Mouse (Mus musculus) duodenum, adult 2 months (tissue): ENCODE data around the gene Chaf1a. TPM values are rescaled to one million over a fixed set of nuclear protein-coding genes. Genes with fewer than 3 reads are reported as not detected.

Source experiments
- polyA plus RNA-seq: library from polyadenylated mRNA; depleted of rRNA; stranded (reverse); fragments of >200 nt; gene quantifications from 2 replicates; pipeline ENCODE4 v1.2.3, GENCODE M21; 2012; ENCODE audit warnings: low replicate concordance; rRNA removed

Chaf1a gene
- 2.9 and 3.3 TPM in 2 replicates for polyA plus RNA-seq

DNA sequence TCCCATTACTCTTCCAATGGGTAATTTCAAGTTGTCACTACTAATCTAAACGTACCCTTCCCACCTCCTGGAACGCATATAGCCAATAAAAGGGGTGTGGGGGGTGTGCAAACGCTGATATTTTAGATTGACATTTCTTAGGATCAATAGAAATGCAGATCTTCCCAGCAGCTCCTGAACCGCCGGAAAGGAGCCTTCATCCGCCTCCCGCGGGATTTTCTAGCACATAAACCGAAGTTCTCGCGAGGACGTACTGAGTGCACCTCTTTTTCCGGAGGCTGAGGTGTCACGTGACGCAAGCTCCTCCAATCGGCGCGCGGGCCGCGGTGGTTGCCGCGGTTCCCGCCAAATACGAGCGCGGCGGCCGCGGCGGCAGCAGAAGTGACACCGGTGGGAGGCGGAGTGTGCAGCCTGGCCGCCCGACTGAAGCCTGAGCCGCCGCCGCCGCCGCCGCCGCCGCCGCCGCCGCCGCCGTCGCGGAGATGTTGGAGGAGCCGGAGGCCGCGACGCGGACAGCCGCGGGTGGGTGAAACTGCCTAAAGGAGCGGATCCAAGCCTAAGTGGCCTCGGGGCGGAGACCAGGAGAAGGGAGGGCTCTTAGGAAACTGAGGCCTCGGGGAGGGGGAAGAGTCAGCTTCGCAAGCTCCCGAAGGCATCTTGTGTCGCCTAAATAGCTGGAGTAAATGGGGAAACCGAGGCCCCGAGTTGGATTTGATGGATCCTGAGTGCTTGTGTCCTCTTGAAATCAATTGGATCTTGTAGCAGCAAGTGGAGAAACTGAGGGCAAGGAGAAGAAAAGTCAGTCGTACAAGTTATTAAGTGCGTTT, at the start of gene Chaf1a:
Chaf1a (plus strand) TSS at position 410 of the 827 bp plus-strand sequence.

DNA sequence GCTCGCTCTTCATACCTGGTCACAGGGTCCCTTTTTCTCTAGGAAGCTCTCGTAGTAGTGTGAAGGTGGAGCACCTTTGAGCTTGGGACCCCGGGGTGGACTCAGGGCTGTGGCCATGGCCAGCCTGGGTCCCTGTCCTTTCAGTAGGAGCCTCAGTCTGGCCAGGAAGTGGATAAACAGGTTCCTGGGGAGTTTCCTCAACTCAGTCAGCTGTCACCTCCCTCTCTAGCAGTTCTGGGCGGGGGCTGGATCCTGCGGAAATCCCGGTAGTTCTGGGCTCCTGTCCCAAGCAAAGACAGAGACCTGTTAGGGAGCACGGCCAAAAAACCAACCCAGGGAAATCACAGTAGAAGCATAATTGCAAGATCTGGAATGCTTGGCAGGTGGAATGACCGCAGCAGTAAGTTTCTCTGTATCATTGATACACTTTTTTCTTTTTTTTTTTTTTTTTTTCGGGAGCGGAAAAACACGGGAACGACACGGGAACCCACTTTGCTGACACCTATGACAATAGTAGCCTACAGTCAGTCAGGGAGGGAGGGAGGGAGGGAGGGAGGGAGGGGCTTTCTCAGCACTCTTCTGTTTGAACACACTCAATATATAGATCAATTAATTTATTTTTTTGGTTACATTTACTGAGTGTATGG, 34.7 kb upstream of the Chaf1a start, which contains the start of the genes Stap2 and Mpnd:
Stap2 (minus strand) TSS at position 170 of the 647 bp plus-strand sequence.
Mpnd (plus strand) TSS at position 297 of the 647 bp plus-strand sequence.

DNA sequence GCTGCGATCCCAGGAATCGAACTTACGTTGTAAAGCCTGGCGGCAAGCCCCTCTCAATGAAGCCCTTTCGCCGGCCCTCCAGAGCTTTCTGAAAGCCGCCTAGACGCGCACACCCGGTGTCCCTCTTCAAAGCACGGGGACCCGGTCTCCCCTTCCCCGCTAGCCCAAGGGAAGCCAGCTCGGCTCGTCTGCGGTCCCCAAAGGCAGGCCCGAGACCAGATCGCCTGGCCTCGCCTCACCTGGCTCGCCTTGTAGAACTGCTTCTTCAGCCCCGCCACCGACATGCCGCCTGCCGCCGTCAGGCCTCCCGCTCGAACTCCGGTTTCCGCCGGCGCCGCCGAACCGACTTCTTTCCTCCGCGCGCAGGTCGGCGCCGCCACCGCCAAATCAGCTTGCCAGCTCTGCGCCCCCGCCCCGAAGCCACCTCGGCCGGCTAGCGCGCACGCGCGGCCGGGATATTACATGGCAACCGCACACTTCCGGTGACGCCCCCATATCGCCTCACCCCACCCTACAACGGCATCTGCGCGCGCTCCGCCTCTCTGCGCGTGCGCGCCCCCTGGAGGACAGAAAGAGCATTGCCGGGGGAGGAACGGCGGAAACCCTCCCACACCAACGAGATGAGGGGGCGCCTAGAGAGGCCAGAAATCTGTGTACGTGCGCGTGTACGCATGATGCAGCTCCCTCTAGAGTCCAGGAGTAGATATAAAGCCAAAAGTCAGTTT, 3.9 kb upstream of the Chaf1a start, which contains the start of gene Sh3gl1:
Sh3gl1 (minus strand) TSS at position 460 of the 725 bp plus-strand sequence.

DNA sequence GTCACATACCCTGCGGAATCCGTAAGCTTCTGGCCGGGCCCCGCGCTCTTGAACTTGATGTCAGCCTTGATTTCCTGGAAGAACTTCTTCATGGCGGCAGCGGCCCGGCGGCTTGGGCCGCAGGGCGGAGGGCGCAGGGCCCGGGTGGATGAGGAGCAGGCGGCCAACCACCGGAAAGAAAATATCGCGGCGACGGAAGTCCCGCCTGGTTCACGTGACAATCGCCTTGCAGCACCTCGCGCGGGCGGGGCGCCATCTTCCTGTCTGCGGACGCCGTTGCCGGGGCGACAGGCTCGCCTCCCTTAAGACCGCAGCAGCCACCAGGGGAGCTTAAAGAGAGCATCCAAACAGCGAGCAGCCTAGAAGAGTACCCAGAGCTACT, 34.6 kb downstream of the Chaf1a start, which contains the start of gene Ubxn6:
Ubxn6 (minus strand) TSS at position 202 of the 382 bp plus-strand sequence.

DNA sequence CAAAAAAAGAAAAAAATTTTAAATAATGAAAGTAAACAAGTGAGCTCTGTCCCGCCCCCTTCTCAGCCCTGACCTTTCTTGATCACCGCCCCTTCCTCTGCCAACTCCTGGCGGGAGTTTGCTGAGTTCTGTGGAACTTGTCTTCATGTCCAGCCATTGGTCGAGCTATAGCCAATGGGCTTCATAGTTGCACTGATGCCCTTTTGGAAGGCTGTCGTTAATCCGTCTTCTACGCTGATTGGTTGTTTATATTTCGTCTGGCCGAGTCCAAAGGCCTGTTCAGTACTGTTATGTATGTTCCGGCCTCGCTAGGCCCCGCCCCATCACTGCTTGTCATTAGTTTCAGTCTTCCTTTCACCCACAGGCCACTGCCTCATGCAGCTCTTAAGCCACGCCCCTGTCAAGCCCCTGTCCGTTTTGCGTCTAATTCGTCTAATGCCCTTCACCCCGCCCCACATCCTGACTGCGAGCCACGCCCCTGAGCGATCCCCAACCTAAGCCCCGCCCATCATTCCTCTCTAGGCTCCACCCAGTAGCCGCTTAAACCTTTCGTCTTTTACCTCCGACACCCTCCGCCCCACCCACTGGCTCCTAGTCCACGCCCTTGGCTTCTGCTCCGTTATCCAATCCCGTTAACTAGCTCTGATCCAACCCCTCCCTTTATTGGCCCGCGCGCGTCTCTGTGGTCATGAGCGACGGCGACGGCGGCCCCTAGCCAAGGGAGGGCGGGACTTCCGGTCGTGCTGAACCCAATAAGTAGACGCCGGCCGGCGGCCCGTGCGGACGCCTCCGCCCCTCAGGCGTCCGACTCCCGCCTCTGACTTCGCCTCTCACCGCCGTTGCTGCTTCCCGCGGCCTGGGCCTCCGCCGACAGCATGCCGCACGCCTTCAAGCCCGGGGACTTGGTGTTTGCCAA, 38.9 kb downstream of the Chaf1a start, which contains the start of gene Hdgfl2:
Hdgfl2 (plus strand) TSS at position 755 of the 916 bp plus-strand sequence.

DNA sequence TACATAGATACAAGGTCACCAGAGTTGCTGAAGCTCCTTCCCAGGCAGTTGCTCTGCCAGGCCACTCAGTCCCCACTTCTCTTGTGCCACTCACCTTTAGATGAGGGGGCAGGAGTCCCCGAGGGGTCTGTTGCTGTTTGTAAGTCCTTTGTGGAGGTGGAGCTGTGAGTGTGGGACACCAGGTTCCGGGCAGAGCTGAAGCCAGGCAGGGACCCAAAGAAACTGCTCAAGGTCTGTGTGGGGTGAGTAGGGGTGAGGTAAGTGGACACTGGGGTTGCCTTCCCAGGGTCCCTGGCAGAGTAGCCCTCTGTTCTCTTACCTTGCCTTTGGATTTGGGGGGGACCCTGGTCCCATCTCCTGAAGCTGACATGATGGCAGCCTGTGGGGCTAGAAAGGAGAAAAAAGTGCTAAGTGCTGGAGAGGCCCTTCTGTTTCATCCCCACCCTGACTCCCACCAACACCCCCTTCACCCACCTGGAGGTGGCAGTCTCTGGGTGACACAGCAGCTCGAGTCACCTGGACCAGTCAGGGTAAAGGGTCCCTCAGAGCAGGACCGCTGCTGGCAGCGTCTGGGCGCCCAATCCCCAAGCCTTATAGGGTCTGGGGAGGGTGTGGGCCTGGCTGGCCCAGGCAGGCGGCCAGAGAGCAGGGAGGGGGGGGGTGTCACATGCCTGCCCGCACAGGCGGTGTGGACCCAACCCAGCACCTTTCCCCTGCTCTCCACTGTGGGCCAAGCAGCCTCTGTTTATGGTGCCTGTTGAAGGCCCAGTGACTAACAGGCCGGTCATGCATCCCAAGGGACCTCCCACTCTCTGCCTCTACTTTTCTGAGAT, 69.2 kb downstream of the Chaf1a start, which contains the start of gene Plin4:
Plin4 (minus strand) TSS at position 585 of the 833 bp plus-strand sequence.

DNA sequence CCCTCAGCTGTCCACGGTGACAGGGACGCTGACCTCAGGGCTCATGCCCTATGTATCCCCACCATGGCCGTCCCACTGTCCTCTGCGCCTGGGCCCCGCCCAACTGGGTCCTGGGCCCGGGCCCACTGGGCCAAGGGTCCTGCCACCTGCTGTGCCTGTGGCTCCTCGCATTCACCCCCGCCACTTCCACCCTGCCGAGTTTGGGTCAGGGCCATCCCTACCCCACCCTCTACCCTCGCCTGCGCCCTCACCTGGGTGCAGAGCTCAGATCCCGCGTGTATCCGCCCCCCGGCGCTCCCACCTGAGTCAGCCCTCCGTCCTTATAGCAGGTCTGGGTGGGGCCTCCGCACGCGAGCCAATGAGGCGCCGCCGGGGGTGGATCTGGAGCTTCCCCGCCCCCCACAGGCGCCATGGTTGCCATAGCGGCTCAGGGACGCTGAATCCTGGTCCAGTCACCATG, 77.0 kb downstream of the Chaf1a start, which contains the start of gene Plin5:
Plin5 (minus strand) TSS at position 346 of the 460 bp plus-strand sequence.

DNA sequence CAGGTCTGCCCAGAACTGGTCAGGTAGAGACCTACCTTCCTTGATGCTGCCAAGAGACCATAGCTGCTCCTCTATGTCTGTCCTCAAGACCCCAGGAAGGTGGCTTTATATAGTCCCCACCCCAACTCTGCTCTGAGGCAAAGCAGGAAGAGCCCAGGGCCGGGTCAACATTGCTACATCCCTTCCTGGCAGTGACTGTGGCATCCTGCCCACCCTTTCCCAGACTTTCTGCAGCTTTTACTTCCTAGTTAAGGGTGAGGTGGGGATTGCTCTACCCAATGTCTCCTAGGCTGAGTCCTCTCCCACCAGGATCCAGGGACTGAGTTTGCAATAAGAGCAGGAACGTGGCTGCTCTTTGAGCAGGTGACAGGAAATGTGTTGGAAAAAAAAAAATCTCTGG, 81.6 kb downstream of the Chaf1a start, which contains the start of gene Lrg1:
Lrg1 (minus strand) TSS at position 176 of the 400 bp plus-strand sequence.

Other genes with a start within 250 kb of the Chaf1a start
- gene Zfp119a, start 161.5 kb upstream of the Chaf1a start, polyA plus RNA-seq, result not detected in 2 replicates
- gene Zfp959, start 148.3 kb upstream of the Chaf1a start, polyA plus RNA-seq, result 0.09 and 0.28 TPM in 2 replicates
- gene Zfp119b, start 90.9 kb upstream of the Chaf1a start, polyA plus RNA-seq, result 0.12 TPM in 1 of 2 replicates, not detected in the other
- 6.0 and 12.4 TPM in 2 replicates for gene Ebi3, start 87.8 kb upstream of the Chaf1a start, polyA plus RNA-seq
- 4.0 and 4.3 TPM in 2 replicates for gene Yju2, start 81.3 kb upstream of the Chaf1a start, polyA plus RNA-seq
- gene Shd, start 70.0 kb upstream of the Chaf1a start, polyA plus RNA-seq, result 1.9 and 3.2 TPM in 2 replicates
- 1.6 and 1.7 TPM in 2 replicates for gene Fsd1, start 53.9 kb upstream of the Chaf1a start, polyA plus RNA-seq
- 96.5 and 192 TPM in 2 replicates for gene Stap2, start 34.9 kb upstream of the Chaf1a start, polyA plus RNA-seq
- 166 and 484 TPM in 2 replicates for gene Mpnd, start 34.7 kb upstream of the Chaf1a start, polyA plus RNA-seq
- gene Sh3gl1, start 3.8 kb upstream of the Chaf1a start, polyA plus RNA-seq, result 73.4 and 86.3 TPM in 2 replicates
- 47.8 and 66.0 TPM in 2 replicates for gene Ubxn6, start 34.6 kb downstream of the Chaf1a start, polyA plus RNA-seq
- 17.7 and 37.4 TPM in 2 replicates for gene Hdgfl2, start 39.2 kb downstream of the Chaf1a start, polyA plus RNA-seq
- gene Plin4, start 69.4 kb downstream of the Chaf1a start, polyA plus RNA-seq, result 5.8 and 9.5 TPM in 2 replicates
- gene Plin5, start 77.2 kb downstream of the Chaf1a start, polyA plus RNA-seq, result 0.37 and 0.41 TPM in 2 replicates
- gene Lrg1, start 81.6 kb downstream of the Chaf1a start, polyA plus RNA-seq, result 22.8 and 28.2 TPM in 2 replicates
- gene Sema6b, start 99.9 kb downstream of the Chaf1a start, polyA plus RNA-seq, result 7.6 and 19.5 TPM in 2 replicates
- gene Tnfaip8l1, start 122.0 kb downstream of the Chaf1a start, polyA plus RNA-seq, result 5.9 and 6.6 TPM in 2 replicates
- gene Mydgf, start 143.5 kb downstream of the Chaf1a start, polyA plus RNA-seq, result 97.9 and 103 TPM in 2 replicates
- gene Dpp9, start 178.5 kb downstream of the Chaf1a start, polyA plus RNA-seq, result 29.2 and 43.7 TPM in 2 replicates
- 16.4 and 18.8 TPM in 2 replicates for gene Fem1a, start 216.4 kb downstream of the Chaf1a start, polyA plus RNA-seq
- 73.3 and 108 TPM in 2 replicates for gene Ticam1, start 236.3 kb downstream of the Chaf1a start, polyA plus RNA-seq